Mouse (Mus musculus) C2C12 (cell line): ENCODE results near the gene Poc5. TPM values are rescaled to one million over a fixed set of nuclear protein-coding genes. Genes with fewer than 3 reads are reported as not detected.
A peak's percentile ranks its signal among the peaks of the same experiment; 100 is the strongest.

Experiments used
- H3K27me3 ChIP-seq: one replicate; pipeline ENCODE4 v1.6.1; 2011; ENCODE audit not compliant: control insufficient read depth, insufficient read depth, insufficient read length
- H3K36me3 ChIP-seq: one replicate; pipeline ENCODE4 v1.6.1; 2011; ENCODE audit not compliant: control insufficient read depth, insufficient read depth
- H3K4me3 ChIP-seq: one replicate; pipeline ENCODE4 v1.5.1; 2011; ENCODE audit warnings: mild to moderate bottlenecking, control low read depth; ENCODE audit not compliant: poor library complexity, insufficient read depth, severe bottlenecking
- H3K79me2 ChIP-seq: one replicate; pipeline ENCODE4 v1.6.1; 2011; ENCODE audit not compliant: control insufficient read depth, insufficient read depth
- H3K79me3 ChIP-seq: one replicate; pipeline ENCODE4 v1.6.1; 2011; ENCODE audit warnings: low read depth, control low read depth
- H3ac ChIP-seq: one replicate; pipeline ENCODE3; 2011; ENCODE audit warnings: low read depth; ENCODE audit not compliant: control insufficient read depth, insufficient read length
- CEBPB ChIP-seq: IDR thresholded peaks from one replicate; pipeline ENCODE4 v1.6.1; 2011; ENCODE audit warnings: low read depth, mild to moderate bottlenecking, control low read depth, moderate library complexity
- CTCF ChIP-seq: IDR thresholded peaks from one replicate; pipeline ENCODE4 v1.5.1; 2011; ENCODE audit not compliant: control insufficient read depth, insufficient read depth, insufficient read length
- FOSL1 ChIP-seq: IDR thresholded peaks from one replicate; pipeline ENCODE4 v1.8.0; 2011; ENCODE audit warnings: mild to moderate bottlenecking, low read length; ENCODE audit not compliant: poor library complexity, insufficient read depth, severe bottlenecking
- MAX ChIP-seq: IDR thresholded peaks from one replicate; pipeline ENCODE4 v1.6.1; 2011; ENCODE audit warnings: mild to moderate bottlenecking, control low read depth
- MYOD1 ChIP-seq: IDR thresholded peaks from one replicate; pipeline ENCODE4 v1.6.1; 2011; ENCODE audit warnings: low read depth; ENCODE audit not compliant: control insufficient read depth, insufficient read length
- MYOG ChIP-seq: IDR thresholded peaks from one replicate; pipeline ENCODE4 v1.6.1; 2011; ENCODE audit not compliant: control insufficient read depth, insufficient read length; ENCODE audit errors: extremely low read depth
- USF1 ChIP-seq: IDR thresholded peaks from one replicate; pipeline ENCODE4 v1.6.1; 2011; ENCODE audit warnings: low read depth, mild to moderate bottlenecking, control low read depth, moderate library complexity
- polyA plus RNA-seq: library from polyadenylated mRNA; unstranded; fragments of >200 nt; fragmentation: generic; extraction: Trizol; gene quantifications from one replicate; pipeline ENCODE4 v1.2.1, GENCODE M21; 2012; ENCODE audit warnings: missing spikeins

Gene Poc5
- polyA plus RNA-seq, 1 experiment = 7.3 TPM

GRCm38 (mm10) chr13:96407040-96407439 is 18.9 kb downstream of the Poc5 start:
- Histone ChIP-seq H3ac (no peak overlapping the region), H3K4me3 (no peak overlapping the region), H3K79me2 (no peaks in the 10 kb centered on the region), H3K27me3 (no peaks in the 10 kb centered on the region), H3K36me3 (peaks cover 55% of the 10 kb centered on the region), H3K79me3 (no peaks in the 10 kb centered on the region)
- TF ChIP-seq FOSL1 (no peak), CTCF (peak; percentile 27)

GRCm38 (mm10) chr13:96408786-96409185 is 20.7 kb downstream of the Poc5 start:
- peaks cover 41% of the 10 kb centered on the region for H3K36me3 ChIP-seq
- no peaks in the 10 kb centered on the region for H3K79me3 ChIP-seq
- H3K4me3 ChIP-seq = no peak overlapping the region
- H3K79me2 ChIP-seq = no peaks in the 10 kb centered on the region
- H3ac ChIP-seq = no peak overlapping the region
- no peaks in the 10 kb centered on the region for H3K27me3 ChIP-seq
- TF ChIP-seq MYOD1 = no peak
- no peak for TF ChIP-seq MAX
- TF ChIP-seq USF1 = no peak
- TF ChIP-seq CEBPB = no peak

GRCm38 (mm10) chr13:96414384-96414783 is 26.3 kb downstream of the Poc5 start:
- Histone ChIP-seq H3ac (no peak overlapping the region), H3K27me3 (no peaks in the 10 kb centered on the region), H3K79me3 (no peaks in the 10 kb centered on the region), H3K79me2 (no peaks in the 10 kb centered on the region), H3K36me3 (peaks cover 38% of the 10 kb centered on the region), H3K4me3 (no peak overlapping the region)
- TF ChIP-seq MYOG (no peak), FOSL1 (no peak), USF1 (no peak), MAX (no peak), MYOD1 (no peak), CEBPB (no peak)

- Histone ChIP-seq H3K36me3 (peaks cover 32% of the 10 kb centered on the region), H3K27me3 (no peaks in the 10 kb centered on the region), H3K79me2 (no peaks in the 10 kb centered on the region), H3ac (no peak overlapping the region), H3K79me3 (no peaks in the 10 kb centered on the region), H3K4me3 (no peak overlapping the region)
- TF ChIP-seq MAX (no peak), MYOG (no peak), CTCF (no peak), CEBPB (no peak), MYOD1 (no peak), USF1 (no peak), FOSL1 (no peak)
Observed at GRCm38 (mm10) chr13:96416380-96416779, 28.3 kb downstream of the Poc5 start.

GRCm38 (mm10) chr13:96417261-96417813 is 29.2 kb downstream of the Poc5 start:
- no peak overlapping the region for H3ac ChIP-seq
- peaks cover 31% of the 10 kb centered on the region for H3K36me3 ChIP-seq
- no peaks in the 10 kb centered on the region for H3K27me3 ChIP-seq
- H3K79me2 ChIP-seq = no peaks in the 10 kb centered on the region
- no peaks in the 10 kb centered on the region for H3K79me3 ChIP-seq
- no peak overlapping the region for H3K4me3 ChIP-seq
- TF ChIP-seq MAX (no peak), USF1 (no peak), CEBPB (no peak), FOSL1 (no peak), MYOG (no peak), CTCF (no peak), MYOD1 (no peak)

GRCm38 (mm10) chr13:96418487-96418886 is 30.4 kb downstream of the Poc5 start:
- peaks cover 30% of the 10 kb centered on the region for H3K36me3 ChIP-seq
- TF ChIP-seq FOSL1 (no peak), MYOG (no peak), USF1 (no peak), MAX (no peak)

More at GRCm38 (mm10) chr13:96418487-96418886, 30.4 kb downstream of the Poc5 start:
- H3ac ChIP-seq = no peak overlapping the region
- no peaks in the 10 kb centered on the region for H3K79me3 ChIP-seq
- no peak overlapping the region for H3K4me3 ChIP-seq
- no peaks in the 10 kb centered on the region for H3K27me3 ChIP-seq
- H3K79me2 ChIP-seq = no peaks in the 10 kb centered on the region
